8 mouse cellular contexts compared by ENCODE assay signal in genomic region chr11:103115163-103116007, GRCm38 (mm10). TPM values are rescaled to one million over a fixed set of nuclear protein-coding genes. Genes with fewer than 3 reads are reported as not detected.
DNase-seq lines count a peak whose midpoint lies in the region; ATAC-seq and TF ChIP-seq lines count a peak whose summit lies in the region.

No protein-coding gene starts in this region.

- H3K79me2 ChIP-seq in liver, adult 2 months (ENCODE audit: control insufficient read depth, insufficient read depth, low read length): no peaks in the 10 kb centered on the region; the same call in 1 of the 2 replicates
- H3K79me2 ChIP-seq in myocyte (ENCODE audit: control insufficient read depth, insufficient read depth): peaks cover 31% of the 10 kb centered on the region

- peak; percentile 85 for TF ChIP-seq POLR2A in bone marrow, adult 2 months (IDR thresholded peaks at IDR 0.05; ENCODE audit: borderline replicate concordance, control insufficient read depth, low read depth, low read length)
- TF ChIP-seq POLR2A in liver, adult 2 months (IDR thresholded peaks at IDR 0.05; ENCODE audit: extremely low read depth, insufficient read depth, low read length): peak; percentile 61; the same call in 1 of the 2 replicates
- peak; percentile 59 for TF ChIP-seq POLR2A in myocyte (IDR thresholded peaks at IDR 0.05; ENCODE audit: insufficient read length, low read depth)

- peak overlapping the region; percentile 94 for H3K27ac ChIP-seq in bone marrow, adult 2 months (ENCODE audit: control insufficient read depth, insufficient read depth, low read depth, low read length, poor library complexity)
- peak overlapping the region; percentile 96 for H3K27ac ChIP-seq in embryonic facial prominence, embryonic 15.5 days (replicated peaks)
- H3K27ac ChIP-seq in kidney, embryonic 14.5 days (ENCODE audit: low read depth, low read length): peak overlapping the region; percentile 86
- H3K27ac ChIP-seq in liver, adult 2 months (replicated peaks; ENCODE audit: insufficient read depth, low read depth, low read length): peak overlapping the region; percentile 90
- peak overlapping the region; percentile 91 for H3K27ac ChIP-seq in stomach, embryonic 14.5 days (ENCODE audit: low read length)

- peak overlapping the region; percentile 58 for H3K9ac ChIP-seq in embryonic facial prominence, embryonic 15.5 days
- peak overlapping the region; percentile 85 for H3K9ac ChIP-seq in kidney, embryonic 14.5 days (ENCODE audit: low read depth, low read length)
- H3K9ac ChIP-seq in liver, adult 2 months (ENCODE audit: low read depth, low read length): peak overlapping the region; percentile 90
- H3K9ac ChIP-seq in stomach, embryonic 14.5 days (replicated peaks; ENCODE audit: low read depth, low read length): peak overlapping the region; percentile 75

- no peaks in the 10 kb centered on the region; the same call in 1 of the 2 replicates for H3K4me1 ChIP-seq in bone marrow, adult 2 months (ENCODE audit: control insufficient read depth, insufficient read depth, low read length)
- H3K4me1 ChIP-seq in embryonic facial prominence, embryonic 15.5 days: peaks cover 43% of the 10 kb centered on the region
- H3K4me1 ChIP-seq in kidney, embryonic 14.5 days (ENCODE audit: control insufficient read depth, insufficient read depth, low read length): peaks cover 21% of the 10 kb centered on the region
- H3K4me1 ChIP-seq in liver, adult 2 months (ENCODE audit: control insufficient read depth, insufficient read depth, low read length): peaks cover 18% of the 10 kb centered on the region
- H3K4me1 ChIP-seq in stomach, embryonic 14.5 days (ENCODE audit: control insufficient read depth, insufficient read depth, low read length): peaks cover 32% of the 10 kb centered on the region

- peak overlapping the region; percentile 72 for H3K4me2 ChIP-seq in embryonic facial prominence, embryonic 15.5 days (replicated peaks)
- H3K4me2 ChIP-seq in kidney, embryonic 14.5 days (replicated peaks; ENCODE audit: low read depth, low read length): peak overlapping the region; percentile 61
- peak overlapping the region; percentile 88 for H3K4me2 ChIP-seq in myocyte (ENCODE audit: low read depth)
- peak overlapping the region; percentile 77 for H3K4me2 ChIP-seq in stomach, embryonic 14.5 days (replicated peaks; ENCODE audit: low read depth, low read length)

- H3K27me3 ChIP-seq in embryonic facial prominence, embryonic 15.5 days: no peaks in the 10 kb centered on the region
- no peaks in the 10 kb centered on the region for H3K27me3 ChIP-seq in kidney, embryonic 14.5 days (ENCODE audit: control insufficient read depth, insufficient read depth, low read length)
- H3K27me3 ChIP-seq in liver, adult 2 months (ENCODE audit: control insufficient read depth, insufficient read depth, low read length): no peaks in the 10 kb centered on the region
- no peaks in the 10 kb centered on the region for H3K27me3 ChIP-seq in myocyte (ENCODE audit: control insufficient read depth, insufficient read depth, insufficient read length)
- H3K27me3 ChIP-seq in stomach, embryonic 14.5 days (ENCODE audit: control insufficient read depth, insufficient read depth, low read length): no peaks in the 10 kb centered on the region

- no peaks in the 10 kb centered on the region for H3K9me3 ChIP-seq in embryonic facial prominence, embryonic 15.5 days (replicated peaks)
- H3K9me3 ChIP-seq in kidney, embryonic 14.5 days (ENCODE audit: control insufficient read depth, low read length): no peaks in the 10 kb centered on the region
- H3K9me3 ChIP-seq in stomach, embryonic 14.5 days (ENCODE audit: control insufficient read depth, low read depth, low read length): no peaks in the 10 kb centered on the region

- DNase-seq in A20 (ENCODE audit: low read depth, low spot score): peak; percentile 95
- DNase-seq in heart, adult 9 months (ENCODE audit: low spot score in 2 of 2): peak; percentile 88 to 89
- DNase-seq in liver, adult 2 months (ENCODE audit: extremely low read depth, low read depth, low spot score): peak; percentile 92

- no peak for TF ChIP-seq CTCF in bone marrow, adult 2 months (IDR thresholded peaks at IDR 0.05; ENCODE audit: control insufficient read depth, insufficient read depth, low read length)
- TF ChIP-seq CTCF in liver, adult 2 months (IDR thresholded peaks at IDR 0.05; ENCODE audit: low read depth, low read length): no peak

- H3K36me3 ChIP-seq in embryonic facial prominence, embryonic 15.5 days: no peaks in the 10 kb centered on the region
- no peaks in the 10 kb centered on the region for H3K36me3 ChIP-seq in kidney, embryonic 14.5 days (ENCODE audit: control insufficient read depth, insufficient read depth, low read length)
- no peaks in the 10 kb centered on the region for H3K36me3 ChIP-seq in liver, adult 2 months (ENCODE audit: control insufficient read depth, insufficient read depth, low read length)
- H3K36me3 ChIP-seq in myocyte (ENCODE audit: control insufficient read depth, insufficient read depth): no peaks in the 10 kb centered on the region
- H3K36me3 ChIP-seq in stomach, embryonic 14.5 days (ENCODE audit: control insufficient read depth, insufficient read depth, low read length): no peaks in the 10 kb centered on the region

- WGBS in bone marrow, adult 2 months: under 1% methylated on average over 34 of the region's 34 CpGs
- WGBS in embryonic facial prominence, embryonic 15.5 days: under 1% methylated on average over 34 of the region's 34 CpGs
- WGBS in kidney, embryonic 14.5 days: under 1% methylated on average over 34 of the region's 34 CpGs
- under 1% methylated on average over 34 of the region's 34 CpGs for WGBS in liver, adult 2 months
- 1% methylated on average over 34 of the region's 34 CpGs for WGBS in stomach, embryonic 14.5 days

- peak; percentile 63 for ATAC-seq in embryonic facial prominence, embryonic 15.5 days (ENCODE audit: insufficient number of reproducible peaks, low FRiP score, low TSS enrichment, low read depth)
- ATAC-seq in kidney, embryonic 14.5 days (ENCODE audit: low FRiP score, low TSS enrichment): peak; percentile 70
- ATAC-seq in stomach, embryonic 14.5 days (ENCODE audit: insufficient number of reproducible peaks, insufficient read depth, low FRiP score, low read depth): peak; percentile 68; the same call in 1 of the 2 replicates

- peak overlapping the region; percentile 74 for H3K4me3 ChIP-seq in bone marrow, adult 2 months (replicated peaks; ENCODE audit: control insufficient read depth, low read depth, low read length)
- H3K4me3 ChIP-seq in embryonic facial prominence, embryonic 15.5 days (replicated peaks): peak overlapping the region; percentile 69
- H3K4me3 ChIP-seq in kidney, embryonic 14.5 days (ENCODE audit: low read length): peak overlapping the region; percentile 70
- peak overlapping the region; percentile 70 for H3K4me3 ChIP-seq in liver, adult 2 months (ENCODE audit: insufficient read depth, low read depth, low read length)
- peak overlapping the region; percentile 99 for H3K4me3 ChIP-seq in myocyte
- peak overlapping the region; percentile 75 for H3K4me3 ChIP-seq in stomach, embryonic 14.5 days (ENCODE audit: low read depth, low read length)

- peak overlapping the region; percentile 73 for H3ac ChIP-seq in myocyte (ENCODE audit: control insufficient read depth, insufficient read length)

RNA-seq across cellular contexts. Expression of gene Hexim1, which starts 0.6 kb away (rescaled TPM):
- polyA plus RNA-seq in bone marrow, adult 2 months (2011; ENCODE audit: insufficient read depth, insufficient read length, low replicate concordance, missing spikeins): 14.0 and 21.8 TPM in 2 replicates
- polyA plus RNA-seq in embryonic facial prominence, embryonic 15.5 days (2015; fragmentation: Nextera tagmentation; extraction: Ambion mirVana): 5.9 and 6.1 TPM in 2 replicates
- polyA plus RNA-seq in kidney, embryonic 14.5 days (2014; fragmentation: Nextera tagmentation; extraction: Ambion mirVana): 7.1 and 8.9 TPM in 2 replicates
- 10.2 and 10.5 TPM in 2 replicates for total RNA-seq in liver, adult 2 months (2014; rRNA removed)
- polyA plus RNA-seq in liver, adult 2 months (2012; rRNA removed): 12.1 and 13.5 TPM in 2 replicates
- polyA plus RNA-seq in myocyte (2012; fragmentation: generic; extraction: Trizol): 18.7 TPM
- 7.6 and 7.7 TPM in 2 replicates for polyA plus RNA-seq in stomach, embryonic 14.5 days (2014; fragmentation: Nextera tagmentation; extraction: Ambion mirVana)

RNA-seq across cellular contexts. Expression of gene Acbd4, which starts 13.9 kb away (rescaled TPM):
- 25.5 and 34.1 TPM in 2 replicates for polyA plus RNA-seq in bone marrow, adult 2 months (2011; ENCODE audit: insufficient read depth, insufficient read length, low replicate concordance, missing spikeins)
- 23.4 and 27.9 TPM in 2 replicates for polyA plus RNA-seq in embryonic facial prominence, embryonic 15.5 days (2015; fragmentation: Nextera tagmentation; extraction: Ambion mirVana)
- 15.8 and 16.9 TPM in 2 replicates for polyA plus RNA-seq in kidney, embryonic 14.5 days (2014; fragmentation: Nextera tagmentation; extraction: Ambion mirVana)
- total RNA-seq in liver, adult 2 months (2014; rRNA removed): 56.3 and 64.4 TPM in 2 replicates
- 66.6 and 83.9 TPM in 2 replicates for polyA plus RNA-seq in liver, adult 2 months (2012; rRNA removed)
- polyA plus RNA-seq in myocyte (2012; fragmentation: generic; extraction: Trizol): 55.2 TPM
- polyA plus RNA-seq in stomach, embryonic 14.5 days (2014; fragmentation: Nextera tagmentation; extraction: Ambion mirVana): 17.7 and 20.4 TPM in 2 replicates

RNA-seq across cellular contexts. Expression of gene Plcd3, which starts 13.9 kb away (rescaled TPM):
- 2.6 and 5.1 TPM in 2 replicates for polyA plus RNA-seq in bone marrow, adult 2 months (2011; ENCODE audit: insufficient read depth, insufficient read length, low replicate concordance, missing spikeins)
- polyA plus RNA-seq in embryonic facial prominence, embryonic 15.5 days (2015; fragmentation: Nextera tagmentation; extraction: Ambion mirVana): 7.6 and 9.0 TPM in 2 replicates
- polyA plus RNA-seq in kidney, embryonic 14.5 days (2014; fragmentation: Nextera tagmentation; extraction: Ambion mirVana): 3.2 and 4.4 TPM in 2 replicates
- total RNA-seq in liver, adult 2 months (2014; rRNA removed): 0.54 and 1.0 TPM in 2 replicates
- polyA plus RNA-seq in liver, adult 2 months (2012; rRNA removed): 0.31 and 2.0 TPM in 2 replicates
- 20.6 TPM for polyA plus RNA-seq in myocyte (2012; fragmentation: generic; extraction: Trizol)
- 2.5 TPM in 2 replicates for polyA plus RNA-seq in stomach, embryonic 14.5 days (2014; fragmentation: Nextera tagmentation; extraction: Ambion mirVana)

RNA-seq across cellular contexts. Expression of gene Hexim2, which starts 16.8 kb away (rescaled TPM):
- 2.8 and 5.7 TPM in 2 replicates for polyA plus RNA-seq in bone marrow, adult 2 months (2011; ENCODE audit: insufficient read depth, insufficient read length, low replicate concordance, missing spikeins)
- 14.0 and 14.1 TPM in 2 replicates for polyA plus RNA-seq in embryonic facial prominence, embryonic 15.5 days (2015; fragmentation: Nextera tagmentation; extraction: Ambion mirVana)
- polyA plus RNA-seq in kidney, embryonic 14.5 days (2014; fragmentation: Nextera tagmentation; extraction: Ambion mirVana): 8.3 and 10.3 TPM in 2 replicates
- 1.3 and 1.8 TPM in 2 replicates for total RNA-seq in liver, adult 2 months (2014; rRNA removed)
- 1.6 and 1.9 TPM in 2 replicates for polyA plus RNA-seq in liver, adult 2 months (2012; rRNA removed)
- 8.8 TPM for polyA plus RNA-seq in myocyte (2012; fragmentation: generic; extraction: Trizol)
- polyA plus RNA-seq in stomach, embryonic 14.5 days (2014; fragmentation: Nextera tagmentation; extraction: Ambion mirVana): 7.3 and 9.1 TPM in 2 replicates

RNA-seq across cellular contexts. Expression of gene Fmnl1, which starts 55.5 kb away (rescaled TPM):
- polyA plus RNA-seq in bone marrow, adult 2 months (2011; ENCODE audit: insufficient read depth, insufficient read length, low replicate concordance, missing spikeins): 42.0 and 121 TPM in 2 replicates
- 2.7 TPM in 2 replicates for polyA plus RNA-seq in embryonic facial prominence, embryonic 15.5 days (2015; fragmentation: Nextera tagmentation; extraction: Ambion mirVana)
- 1.1 and 4.0 TPM in 2 replicates for polyA plus RNA-seq in kidney, embryonic 14.5 days (2014; fragmentation: Nextera tagmentation; extraction: Ambion mirVana)
- total RNA-seq in liver, adult 2 months (2014; rRNA removed): 0.46 and 0.74 TPM in 2 replicates
- 0.86 and 2.2 TPM in 2 replicates for polyA plus RNA-seq in liver, adult 2 months (2012; rRNA removed)
- 15.6 TPM for polyA plus RNA-seq in myocyte (2012; fragmentation: generic; extraction: Trizol)
- polyA plus RNA-seq in stomach, embryonic 14.5 days (2014; fragmentation: Nextera tagmentation; extraction: Ambion mirVana): 1.7 and 2.3 TPM in 2 replicates

Comparison
In these comparisons a context has a peak if more than half of its experiments do, and no peak if none do; other contexts are left out.
1. Peak in every context shown above with its lines: DNase-seq, ATAC-seq, H3K4me3 ChIP-seq and H3K27ac ChIP-seq.